Mouse (Mus musculus) heart, embryonic 15.5 days (tissue): Measurements from ENCODE around the gene Mn1. TPM values are rescaled to one million over a fixed set of nuclear protein-coding genes. Genes with fewer than 3 reads are reported as not detected.

Experiments used
- ATAC-seq: fragments of 200-750 bp; cut with Nextera tagmentation; replicated peaks from 2 replicates; pipeline ENCODE4 v1.8.0; 2017; ENCODE audit warnings: low read depth, moderate TSS enrichment; ENCODE audit not compliant: insufficient number of reproducible peaks, insufficient read depth, low FRiP score
- H3K27ac ChIP-seq: fragments of 300-500 bp; sonication (generic); 2 replicates; pipeline ENCODE4 v1.5.1; 2015; ENCODE audit warnings: mild to moderate bottlenecking, inconsistent platforms
- H3K27me3 ChIP-seq: fragments of 300-500 bp; sonication (generic); 2 replicates; pipeline ENCODE4 v1.6.1; 2015; ENCODE audit warnings: inconsistent platforms
- H3K36me3 ChIP-seq: fragments of 300-500 bp; sonication (generic); 2 replicates; pipeline ENCODE4 v1.6.1; 2015; ENCODE audit warnings: mild to moderate bottlenecking, inconsistent platforms
- H3K4me1 ChIP-seq: fragments of 300-500 bp; sonication (generic); replicated peaks from 2 replicates; pipeline ENCODE4 v1.6.1; 2015; ENCODE audit warnings: inconsistent platforms
- H3K4me2 ChIP-seq: fragments of 300-500 bp; sonication (generic); 2 replicates; pipeline ENCODE4 v1.6.1; 2015; ENCODE audit warnings: inconsistent platforms, mild to moderate bottlenecking, moderate library complexity
- H3K4me3 ChIP-seq: fragments of 300-500 bp; sonication (generic); 2 replicates; pipeline ENCODE4 v1.5.1; 2015; ENCODE audit warnings: mild to moderate bottlenecking, inconsistent platforms
- H3K9ac ChIP-seq: fragments of 300-500 bp; sonication (generic); 2 replicates; pipeline ENCODE4 v1.6.1; 2015; ENCODE audit warnings: mild to moderate bottlenecking, inconsistent platforms
- H3K9me3 ChIP-seq: fragments of 300-500 bp; sonication (generic); replicated peaks from 2 replicates; pipeline ENCODE4 v1.6.1; 2016; ENCODE audit warnings: inconsistent platforms
- WGBS: fragments of 180-500 bp; shearing (Covaris S2); methylation state at CpG from one replicate; pipeline ENCODE4 v1.1.7; 2015; ENCODE audit warnings: mixed read lengths; 5-methylcytosine and 5-hydroxymethylcytosine counted together
- polyA plus RNA-seq: library from polyadenylated mRNA; unstranded; fragments of >200 nt; fragmentation: Nextera tagmentation; extraction: Ambion mirVana; gene quantifications from 2 replicates; pipeline ENCODE4 v1.2.1, GENCODE M21; 2015

The Mn1 gene
- polyA plus RNA-seq, 1 experiment from 2014 or later = 6.4 TPM

GRCm38 (mm10) chr5:111436260-111436659, 19.1 kb downstream of the Mn1 start:
- Histone ChIP-seq H3K36me3 (no peaks in the 10 kb centered on the region), H3K9ac (no peak overlapping the region), H3K4me3 (no peak overlapping the region), H3K4me2 (no peak overlapping the region), H3K27ac (no peak overlapping the region), H3K27me3 (no peaks in the 10 kb centered on the region), H3K9me3 (no peaks in the 10 kb centered on the region), H3K4me1 (peaks cover 56% of the 10 kb centered on the region)
- WGBS = 46% methylated on average over 7 of the region's 7 CpGs
- ATAC-seq = no peak

- Histone ChIP-seq H3K4me3 (no peak overlapping the region), H3K27ac (no peak overlapping the region), H3K27me3 (no peaks in the 10 kb centered on the region), H3K4me1 (peaks cover 52% of the 10 kb centered on the region), H3K9me3 (no peaks in the 10 kb centered on the region), H3K36me3 (no peaks in the 10 kb centered on the region), H3K9ac (no peak overlapping the region), H3K4me2 (no peak overlapping the region)
- 75% methylated on average over 7 of the region's 7 CpGs for WGBS
- ATAC-seq = no peak
Observed at GRCm38 (mm10) chr5:111437205-111437604, 20.0 kb downstream of the Mn1 start.

- 79% methylated on average over 3 of the region's 3 CpGs for WGBS
- H3K9me3 ChIP-seq = no peaks in the 10 kb centered on the region
- no peaks in the 10 kb centered on the region for H3K36me3 ChIP-seq
- no peak overlapping the region for H3K27ac ChIP-seq
- H3K4me1 ChIP-seq = peaks cover 47% of the 10 kb centered on the region
- H3K27me3 ChIP-seq = no peaks in the 10 kb centered on the region
- no peak overlapping the region for H3K4me2 ChIP-seq
- H3K4me3 ChIP-seq = no peak overlapping the region
- no peak for ATAC-seq
- H3K9ac ChIP-seq = no peak overlapping the region
Observed at GRCm38 (mm10) chr5:111438336-111438735, 21.2 kb downstream of the Mn1 start.

- Histone ChIP-seq H3K27ac (no peak overlapping the region), H3K4me1 (peaks cover 42% of the 10 kb centered on the region), H3K9ac (no peak overlapping the region), H3K4me2 (no peak overlapping the region), H3K4me3 (no peak overlapping the region), H3K9me3 (no peaks in the 10 kb centered on the region), H3K36me3 (no peaks in the 10 kb centered on the region), H3K27me3 (no peaks in the 10 kb centered on the region)
- WGBS = 84% methylated on average over 8 of the region's 8 CpGs
- ATAC-seq = no peak
Observed at GRCm38 (mm10) chr5:111438821-111439220, 21.7 kb downstream of the Mn1 start.

GRCm38 (mm10) chr5:111440264-111440663, 23.1 kb downstream of the Mn1 start:
- Histone ChIP-seq H3K27me3 (no peaks in the 10 kb centered on the region), H3K9ac (no peak overlapping the region), H3K4me2 (no peak overlapping the region), H3K9me3 (no peaks in the 10 kb centered on the region), H3K4me3 (no peak overlapping the region), H3K36me3 (no peaks in the 10 kb centered on the region), H3K4me1 (peaks cover 28% of the 10 kb centered on the region), H3K27ac (no peak overlapping the region)
- no peak for ATAC-seq
- 77% methylated on average over 4 of the region's 4 CpGs for WGBS

- Histone ChIP-seq H3K4me3 (no peak overlapping the region), H3K9ac (no peak overlapping the region), H3K4me1 (peaks cover 15% of the 10 kb centered on the region), H3K27ac (no peak overlapping the region), H3K9me3 (no peaks in the 10 kb centered on the region), H3K27me3 (no peaks in the 10 kb centered on the region), H3K4me2 (no peak overlapping the region), H3K36me3 (no peaks in the 10 kb centered on the region)
- 73% methylated on average over 11 of the region's 11 CpGs for WGBS
- ATAC-seq = no peak
Observed at GRCm38 (mm10) chr5:111442151-111442871, 25.1 kb downstream of the Mn1 start.

GRCm38 (mm10) chr5:111443636-111444035, 26.5 kb downstream of the Mn1 start:
- Histone ChIP-seq H3K27ac (no peak overlapping the region), H3K36me3 (no peaks in the 10 kb centered on the region), H3K4me3 (no peak overlapping the region), H3K9ac (no peak overlapping the region), H3K27me3 (no peaks in the 10 kb centered on the region), H3K4me2 (no peak overlapping the region), H3K9me3 (no peaks in the 10 kb centered on the region), H3K4me1 (peaks cover 15% of the 10 kb centered on the region)
- WGBS = 83% methylated on average over 3 of the region's 3 CpGs
- ATAC-seq = no peak

GRCm38 (mm10) chr5:111444361-111444760, 27.2 kb downstream of the Mn1 start:
- H3K27me3 ChIP-seq = no peaks in the 10 kb centered on the region; the same call in 1 of the 2 replicates
- 84% methylated on average over 4 of the region's 4 CpGs for WGBS
- no peak overlapping the region for H3K4me3 ChIP-seq
- H3K9ac ChIP-seq = no peak overlapping the region
- no peaks in the 10 kb centered on the region for H3K36me3 ChIP-seq
- peaks cover 15% of the 10 kb centered on the region for H3K4me1 ChIP-seq
- H3K4me2 ChIP-seq = no peak overlapping the region
- H3K27ac ChIP-seq = no peak overlapping the region
- ATAC-seq = no peak
- H3K9me3 ChIP-seq = no peaks in the 10 kb centered on the region

GRCm38 (mm10) chr5:111446652-111447051, 29.5 kb downstream of the Mn1 start:
- Histone ChIP-seq H3K27ac (no peak overlapping the region), H3K4me2 (no peak overlapping the region), H3K27me3 (no peaks in the 10 kb centered on the region; the same call in 1 of the 2 replicates), H3K9me3 (no peaks in the 10 kb centered on the region), H3K4me3 (no peak overlapping the region), H3K9ac (no peak overlapping the region), H3K36me3 (no peaks in the 10 kb centered on the region), H3K4me1 (peaks cover 16% of the 10 kb centered on the region)
- 75% methylated on average over 7 of the region's 7 CpGs for WGBS
- ATAC-seq = no peak

- 40% methylated on average over 8 of the region's 8 CpGs for WGBS
- H3K27me3 ChIP-seq = no peaks in the 10 kb centered on the region; the same call in 1 of the 2 replicates
- ATAC-seq = no peak
- H3K4me3 ChIP-seq = no peak overlapping the region
- no peak overlapping the region for H3K4me2 ChIP-seq
- H3K36me3 ChIP-seq = no peaks in the 10 kb centered on the region
- H3K9ac ChIP-seq = no peak overlapping the region
- no peaks in the 10 kb centered on the region for H3K9me3 ChIP-seq
- H3K4me1 ChIP-seq = 0 out of 2 replicates have a peak, but pooled peaks cover 6% of the 10 kb centered on the region
- H3K27ac ChIP-seq = no peak overlapping the region
Observed at GRCm38 (mm10) chr5:111449700-111450099, 32.5 kb downstream of the Mn1 start.

- Histone ChIP-seq H3K9me3 (no peaks in the 10 kb centered on the region), H3K36me3 (no peaks in the 10 kb centered on the region), H3K4me1 (0 out of 2 replicates have a peak, but pooled peaks cover 6% of the 10 kb centered on the region), H3K4me2 (no peak overlapping the region), H3K4me3 (no peak overlapping the region), H3K27ac (no peak overlapping the region), H3K27me3 (no peaks in the 10 kb centered on the region), H3K9ac (no peak overlapping the region)
- ATAC-seq = no peak
- WGBS = 72% methylated on average over 5 of the region's 5 CpGs
Observed at GRCm38 (mm10) chr5:111454240-111454639, 37.1 kb downstream of the Mn1 start.

GRCm38 (mm10) chr5:111454876-111455275, 37.7 kb downstream of the Mn1 start:
- H3K4me3 ChIP-seq = no peak overlapping the region
- no peak overlapping the region for H3K27ac ChIP-seq
- H3K27me3 ChIP-seq = no peaks in the 10 kb centered on the region
- no peak overlapping the region for H3K4me2 ChIP-seq
- H3K36me3 ChIP-seq = no peaks in the 10 kb centered on the region
- no peaks in the 10 kb centered on the region for H3K4me1 ChIP-seq
- H3K9me3 ChIP-seq = no peaks in the 10 kb centered on the region
- no peak overlapping the region for H3K9ac ChIP-seq
- 75% methylated on average over 6 of the region's 6 CpGs for WGBS
- no peak for ATAC-seq
